Comparison of ENCODE assay signal across 25 mouse cellular contexts in the genomic region with DNA sequence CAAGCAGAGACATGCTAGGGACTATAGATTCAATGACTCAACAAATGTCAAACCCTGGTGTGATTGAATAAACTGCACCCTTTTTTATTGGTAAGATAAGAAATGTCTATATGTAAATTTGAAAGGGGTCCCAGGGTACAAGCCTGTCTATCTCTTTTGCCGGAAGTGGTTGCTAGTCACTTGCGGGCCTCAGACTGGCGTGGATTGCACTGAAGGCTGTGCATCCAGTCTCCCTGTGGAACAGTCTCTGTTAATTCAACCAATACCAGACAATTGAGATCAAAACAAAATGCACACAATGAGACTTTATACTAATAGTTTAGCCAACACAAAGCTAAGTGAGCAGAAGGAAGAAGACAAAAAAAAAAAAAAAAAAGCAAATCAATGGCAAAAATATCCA. TPM values are rescaled to one million over a fixed set of nuclear protein-coding genes. Genes with fewer than 3 reads are reported as not detected.
A peak's percentile ranks its signal among the peaks of the same experiment; 100 is the strongest.
DNase-seq lines count a peak whose midpoint lies in the region; ATAC-seq and TF ChIP-seq lines count a peak whose summit lies in the region.
"Had no signal": no experiment of that assay in that cellular context is flagged by ENCODE, and none has a peak within 500 bp of the region (broad histone marks: within the 10 kb centered on the region; RNA-seq: fewer than 3 reads in every experiment).

No protein-coding gene starts in this region.

- no peaks in the 10 kb centered on the region for H3K36me3 ChIP-seq in forebrain, embryonic 14.5 days (ENCODE audit: control insufficient read depth, insufficient read depth, low read length)
- no peaks in the 10 kb centered on the region for H3K36me3 ChIP-seq in forebrain, postnatal 0 days (ENCODE audit: insufficient read depth)
- H3K36me3 ChIP-seq in hindbrain, embryonic 10.5 days: no peaks in the 10 kb centered on the region
- no peaks in the 10 kb centered on the region for H3K36me3 ChIP-seq in hindbrain, embryonic 16.5 days (ENCODE audit: control insufficient read depth, insufficient read depth, low read length)
- H3K36me3 ChIP-seq in liver, embryonic 11.5 days (ENCODE audit: control insufficient read depth, insufficient read depth, low read length): no peaks in the 10 kb centered on the region
- H3K36me3 ChIP-seq: embryonic facial prominence, embryonic 10.5 days; embryonic facial prominence, embryonic 13.5 days; intestine, embryonic 15.5 days had no signal

- no peaks in the 10 kb centered on the region for H3K27me3 ChIP-seq in forebrain, embryonic 14.5 days (replicated peaks; ENCODE audit: control insufficient read depth, insufficient read depth, low read length)
- no peaks in the 10 kb centered on the region for H3K27me3 ChIP-seq in forebrain, postnatal 0 days (ENCODE audit: insufficient read depth, low read length)
- H3K27me3 ChIP-seq in hindbrain, embryonic 10.5 days (ENCODE audit: insufficient read depth, poor library complexity, severe bottlenecking): no peaks in the 10 kb centered on the region
- H3K27me3 ChIP-seq in hindbrain, embryonic 16.5 days (replicated peaks; ENCODE audit: control insufficient read depth, insufficient read depth, low read length): no peaks in the 10 kb centered on the region
- H3K27me3 ChIP-seq in liver, embryonic 11.5 days (replicated peaks; ENCODE audit: control insufficient read depth, insufficient read depth, low read length): no peaks in the 10 kb centered on the region
- H3K27me3 ChIP-seq: embryonic facial prominence, embryonic 13.5 days; forebrain, embryonic 13.5 days; intestine, embryonic 15.5 days had no signal

- H3K27ac ChIP-seq in forebrain, embryonic 14.5 days (ENCODE audit: low read depth, low read length): no peak overlapping the region
- no peak overlapping the region for H3K27ac ChIP-seq in forebrain, postnatal 0 days (ENCODE audit: low read depth, low read length)
- H3K27ac ChIP-seq in hindbrain, embryonic 10.5 days: peak overlapping the region; percentile 66; the same call in 1 of the 2 replicates
- H3K27ac ChIP-seq in hindbrain, embryonic 16.5 days (ENCODE audit: low read depth, low read length): no peak overlapping the region
- no peak overlapping the region for H3K27ac ChIP-seq in liver, embryonic 11.5 days (ENCODE audit: low read depth, low read length)
- H3K27ac ChIP-seq: embryonic facial prominence, embryonic 10.5 days; embryonic facial prominence, embryonic 13.5 days; forebrain, embryonic 13.5 days; intestine, embryonic 15.5 days had no signal

- WGBS in forebrain, embryonic 14.5 days: 58% methylated on average over 3 of the region's 3 CpGs
- WGBS in forebrain, postnatal 0 days: 45% methylated on average over 3 of the region's 3 CpGs
- WGBS in hindbrain, embryonic 10.5 days: 72% methylated on average over 3 of the region's 3 CpGs
- 65% methylated on average over 3 of the region's 3 CpGs for WGBS in hindbrain, embryonic 16.5 days
- 82% methylated on average over 3 of the region's 3 CpGs for WGBS in liver, embryonic 11.5 days

- no peak for TF ChIP-seq CTCF in forebrain, postnatal 0 days (IDR thresholded peaks at IDR 0.05; ENCODE audit: low read depth)

- H3K4me1 ChIP-seq in forebrain, embryonic 14.5 days (ENCODE audit: control insufficient read depth, insufficient read depth, low read length): peaks cover 8% of the 10 kb centered on the region
- H3K4me1 ChIP-seq in forebrain, postnatal 0 days (ENCODE audit: insufficient read depth): peaks cover 4% of the 10 kb centered on the region; the same call in 1 of the 2 replicates
- peaks cover 24% of the 10 kb centered on the region for H3K4me1 ChIP-seq in hindbrain, embryonic 10.5 days (replicated peaks)
- H3K4me1 ChIP-seq in hindbrain, embryonic 16.5 days (ENCODE audit: control insufficient read depth, insufficient read depth, low read depth, low read length): peaks cover 4% of the 10 kb centered on the region
- no peaks in the 10 kb centered on the region for H3K4me1 ChIP-seq in liver, embryonic 11.5 days (replicated peaks; ENCODE audit: control insufficient read depth, insufficient read depth, low read length)
- H3K4me1 ChIP-seq: intestine, embryonic 15.5 days had no signal

- DNase-seq in forebrain, embryonic 14.5 days (ENCODE audit: low spot score): no peak
- DNase-seq in forebrain, postnatal 0 days: no peak
- DNase-seq in hindbrain, embryonic 10.5 days (ENCODE audit: low spot score): no peak
- peak; percentile 9 for DNase-seq in liver, embryonic 11.5 days (ENCODE audit: low spot score)
- no peak for DNase-seq in liver
- peak; percentile 9 for DNase-seq in retina, embryonic 14.5 days (ENCODE audit: low spot score)
- no peak for DNase-seq in retina, postnatal 1 day
- DNase-seq: adrenal gland, adult 8-10 months; adrenal gland, postnatal 25 days; cerebellum, adult 11-12 months; cerebellum, adult 8-10 months; cerebellum, postnatal 10 days; cerebellum, postnatal 36 days; embryo, embryonic 11 days; gastrocnemius, postnatal 10 days; gastrocnemius, postnatal 36 days had no signal

- H3K9me3 ChIP-seq in forebrain, embryonic 14.5 days (replicated peaks; ENCODE audit: control insufficient read depth, low read length): 0 out of 2 replicates have a peak, but pooled peaks cover 2% of the 10 kb centered on the region
- no peaks in the 10 kb centered on the region for H3K9me3 ChIP-seq in forebrain, postnatal 0 days (ENCODE audit: low read length)
- H3K9me3 ChIP-seq in hindbrain, embryonic 10.5 days: no peaks in the 10 kb centered on the region
- no peaks in the 10 kb centered on the region for H3K9me3 ChIP-seq in hindbrain, embryonic 16.5 days (ENCODE audit: control insufficient read depth, low read length)
- H3K9me3 ChIP-seq in liver, embryonic 11.5 days (ENCODE audit: control insufficient read depth, low read length): no peaks in the 10 kb centered on the region
- H3K9me3 ChIP-seq: embryonic facial prominence, embryonic 10.5 days; embryonic facial prominence, embryonic 13.5 days; forebrain, embryonic 13.5 days; intestine, embryonic 15.5 days had no signal

- no peak overlapping the region for H3K9ac ChIP-seq in forebrain, embryonic 14.5 days (ENCODE audit: low read length)
- no peak overlapping the region for H3K9ac ChIP-seq in forebrain, postnatal 0 days
- H3K9ac ChIP-seq in hindbrain, embryonic 16.5 days (ENCODE audit: low read depth, low read length): no peak overlapping the region
- H3K9ac ChIP-seq in liver, embryonic 11.5 days (ENCODE audit: low read depth, low read length): no peak overlapping the region
- H3K9ac ChIP-seq: embryonic facial prominence, embryonic 13.5 days; forebrain, embryonic 13.5 days; intestine, embryonic 15.5 days had no signal

- no peak overlapping the region for H3K4me2 ChIP-seq in forebrain, embryonic 14.5 days (ENCODE audit: low read length)
- no peak overlapping the region for H3K4me2 ChIP-seq in forebrain, postnatal 0 days (ENCODE audit: low read depth)
- no peak overlapping the region for H3K4me2 ChIP-seq in hindbrain, embryonic 16.5 days (ENCODE audit: low read length)
- H3K4me2 ChIP-seq in liver, embryonic 11.5 days: no peak overlapping the region
- H3K4me2 ChIP-seq: embryonic facial prominence, embryonic 13.5 days; heart, embryonic 11.5 days; intestine, embryonic 15.5 days had no signal

- 0 out of 2 replicates have a peak, but pooled peaks have one; percentile 21 for ATAC-seq in forebrain, embryonic 14.5 days
- no peak for ATAC-seq in forebrain, postnatal 0 days
- ATAC-seq in hindbrain, embryonic 16.5 days: no peak
- no peak for ATAC-seq in liver, embryonic 11.5 days (replicated peaks; ENCODE audit: low FRiP score)
- ATAC-seq: activated CD4-positive, CD25-positive, alpha-beta regulatory T cell, adult 4 months; intestine, embryonic 15.5 days had no signal

- no peak overlapping the region for H3K4me3 ChIP-seq in forebrain, embryonic 14.5 days (ENCODE audit: low read depth, low read length)
- no peak overlapping the region for H3K4me3 ChIP-seq in forebrain, postnatal 0 days (ENCODE audit: low read depth, low read length)
- H3K4me3 ChIP-seq in hindbrain, embryonic 10.5 days: no peak overlapping the region
- no peak overlapping the region for H3K4me3 ChIP-seq in hindbrain, embryonic 16.5 days (ENCODE audit: low read length)
- H3K4me3 ChIP-seq in liver, embryonic 11.5 days (ENCODE audit: low read depth, low read length): no peak overlapping the region
- H3K4me3 ChIP-seq: embryonic facial prominence, embryonic 10.5 days; embryonic facial prominence, embryonic 13.5 days; erythroblast, embryonic 14.5 days; forebrain, embryonic 13.5 days; intestine, embryonic 15.5 days had no signal

RNA-seq across cellular contexts. Expression of gene Commd9, which starts 39.1 kb away (rescaled TPM):
- polyA plus RNA-seq in forebrain, embryonic 14.5 days (2014; fragmentation: Nextera tagmentation; extraction: Ambion mirVana): 111 and 118 TPM in 2 replicates
- total RNA-seq in forebrain, postnatal 0 days (2014; rRNA removed): 144 and 195 TPM in 2 replicates
- 97.7 and 107 TPM in 2 replicates for polyA plus RNA-seq in forebrain, postnatal 0 days (2015; fragmentation: Nextera tagmentation; extraction: Ambion mirVana)
- 71.5 and 85.4 TPM in 2 replicates for polyA plus RNA-seq in hindbrain, embryonic 10.5 days (2016; fragmentation: Nextera tagmentation; extraction: Ambion mirVana)
- polyA plus RNA-seq in hindbrain, embryonic 16.5 days (2015; fragmentation: Nextera tagmentation; extraction: Ambion mirVana): 98.7 and 104 TPM in 2 replicates
- 46.1 and 47.6 TPM in 2 replicates for polyA plus RNA-seq in liver, embryonic 11.5 days (2014; fragmentation: Nextera tagmentation; extraction: Ambion mirVana)

RNA-seq across cellular contexts. Expression of gene Prr5l, which starts 42.4 kb away (rescaled TPM):
- 5.1 and 5.4 TPM in 2 replicates for polyA plus RNA-seq in forebrain, embryonic 14.5 days (2014; fragmentation: Nextera tagmentation; extraction: Ambion mirVana)
- total RNA-seq in forebrain, postnatal 0 days (2014; rRNA removed): 3.2 and 4.2 TPM in 2 replicates
- polyA plus RNA-seq in forebrain, postnatal 0 days (2015; fragmentation: Nextera tagmentation; extraction: Ambion mirVana): 3.6 and 5.6 TPM in 2 replicates
- 17.8 and 21.6 TPM in 2 replicates for polyA plus RNA-seq in hindbrain, embryonic 10.5 days (2016; fragmentation: Nextera tagmentation; extraction: Ambion mirVana)
- 6.0 and 6.3 TPM in 2 replicates for polyA plus RNA-seq in hindbrain, embryonic 16.5 days (2015; fragmentation: Nextera tagmentation; extraction: Ambion mirVana)
- polyA plus RNA-seq in liver, embryonic 11.5 days (2014; fragmentation: Nextera tagmentation; extraction: Ambion mirVana): 8.5 and 8.9 TPM in 2 replicates
- total RNA-seq: granulocyte monocyte progenitor cell, adult 5-6 weeks had no signal

Comparison
In these comparisons a context has a peak if more than half of its experiments do, and no peak if none do; other contexts are left out.
1. DNase-seq: peak in liver, embryonic 11.5 days (single experiment) and retina, embryonic 14.5 days (single experiment); none in forebrain, embryonic 14.5 days (single experiment), forebrain, postnatal 0 days (single experiment), hindbrain, embryonic 10.5 days (single experiment), liver (single experiment) and retina, postnatal 1 day (single experiment).